Mouse (Mus musculus) midbrain, embryonic 15.5 days (tissue): ENCODE measurements at regions not wholly inside any gene's neighbourhood (a gene's known extent, or its start where the extent isn't known, plus 50 kb on each side); places are given as distances from the start of the nearest gene placed in this dataset.

Experiments
- ATAC-seq: fragments of 200-750 bp; cut with Nextera tagmentation; replicated peaks from 2 replicates; pipeline ENCODE4 v1.8.0; 2017; ENCODE audit warnings: moderate TSS enrichment
- H3K27ac ChIP-seq: fragments of 300-500 bp; sonication (generic); 2 replicates; pipeline ENCODE4 v1.5.1; 2015; ENCODE audit warnings: mild to moderate bottlenecking, inconsistent platforms
- H3K27me3 ChIP-seq: fragments of 300-500 bp; sonication (generic); replicated peaks from 2 replicates; pipeline ENCODE4 v1.6.1; 2015; ENCODE audit warnings: inconsistent platforms
- H3K36me3 ChIP-seq: fragments of 300-500 bp; sonication (generic); replicated peaks from 2 replicates; pipeline ENCODE4 v1.6.1; 2015; ENCODE audit warnings: inconsistent platforms
- H3K4me1 ChIP-seq: fragments of 300-500 bp; sonication (generic); 2 replicates; pipeline ENCODE4 v1.6.1; 2015; ENCODE audit warnings: inconsistent platforms
- H3K4me2 ChIP-seq: fragments of 300-500 bp; sonication (generic); 2 replicates; pipeline ENCODE4 v1.6.1; 2015; ENCODE audit warnings: inconsistent platforms, mild to moderate bottlenecking, moderate library complexity
- H3K4me3 ChIP-seq: fragments of 300-500 bp; sonication (generic); 2 replicates; pipeline ENCODE4 v1.5.1; 2015; ENCODE audit warnings: mild to moderate bottlenecking, inconsistent platforms
- H3K9ac ChIP-seq: fragments of 300-500 bp; sonication (generic); 2 replicates; pipeline ENCODE4 v1.6.1; 2015; ENCODE audit warnings: mild to moderate bottlenecking, inconsistent platforms
- H3K9me3 ChIP-seq: fragments of 300-500 bp; sonication (generic); 2 replicates; pipeline ENCODE4 v1.6.1; 2016; ENCODE audit warnings: inconsistent platforms
- WGBS: fragments of 180-500 bp; shearing (Covaris S2); methylation state at CpG from one replicate; pipeline ENCODE4 v1.1.7; 2015; ENCODE audit warnings: mixed read lengths; 5-methylcytosine and 5-hydroxymethylcytosine counted together

DNA sequence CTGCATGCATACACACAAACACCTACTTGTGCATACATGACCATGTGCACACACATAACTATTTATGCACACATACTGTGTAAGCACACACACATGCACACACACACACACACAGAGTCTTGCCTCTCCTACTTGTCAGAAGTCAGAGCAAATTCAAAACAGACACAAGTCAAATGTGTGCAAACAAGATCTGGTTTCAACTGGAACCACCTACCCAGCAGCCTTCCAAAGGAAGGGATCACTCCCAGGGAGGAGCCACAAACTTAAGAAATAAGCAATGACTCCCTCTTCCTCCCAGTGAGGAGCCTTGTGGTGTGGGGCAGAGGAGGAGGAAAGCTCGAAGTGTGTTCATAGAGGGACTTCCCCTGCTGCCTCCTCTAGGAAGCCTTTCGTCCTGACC is 153.8 kb downstream of the Bmp7 start:
- Histone ChIP-seq H3K36me3 (no peaks in the 10 kb centered on the region), H3K4me2 (no peak overlapping the region), H3K9ac (no peak overlapping the region), H3K27ac (no peak overlapping the region), H3K4me1 (peaks cover 14% of the 10 kb centered on the region), H3K4me3 (no peak overlapping the region), H3K9me3 (no peaks in the 10 kb centered on the region), H3K27me3 (peaks cover 44% of the 10 kb centered on the region)
- 56% methylated on average over 2 of the region's 2 CpGs for WGBS
- ATAC-seq = no peak

- H3K4me3 ChIP-seq = peak overlapping the region; percentile 18
- 36% methylated on average over 30 of the region's 30 CpGs for WGBS
- H3K9ac ChIP-seq = no peak overlapping the region
Measured at GRCm38 (mm10) chr2:172787203-172787944, 152.7 kb downstream of the Bmp7 start.

GRCm38 (mm10) chr2:172789260-172789659 is 150.9 kb downstream of the Bmp7 start:
- ATAC-seq = no peak
- Histone ChIP-seq H3K9me3 (no peaks in the 10 kb centered on the region), H3K27ac (no peak overlapping the region), H3K4me1 (peaks cover 24% of the 10 kb centered on the region), H3K27me3 (peaks cover 44% of the 10 kb centered on the region), H3K36me3 (no peaks in the 10 kb centered on the region), H3K4me2 (0 out of 2 replicates have a peak overlapping the region, but pooled peaks have one; percentile 2), H3K4me3 (no peak overlapping the region), H3K9ac (no peak overlapping the region)
- WGBS = 19% methylated on average over 10 of the region's 10 CpGs

More at GRCm38 (mm10) chr2:172787203-172787944, 152.7 kb downstream of the Bmp7 start:
- H3K36me3 ChIP-seq = no peaks in the 10 kb centered on the region
- peak overlapping the region; percentile 42 for H3K4me2 ChIP-seq
- peaks cover 44% of the 10 kb centered on the region for H3K27me3 ChIP-seq
- H3K4me1 ChIP-seq = peaks cover 17% of the 10 kb centered on the region
- ATAC-seq = no peak
- no peak overlapping the region for H3K27ac ChIP-seq
- H3K9me3 ChIP-seq = no peaks in the 10 kb centered on the region

GRCm38 (mm10) chr2:172792555-172792954 is 147.6 kb downstream of the Bmp7 start:
- Histone ChIP-seq H3K27ac (no peak overlapping the region), H3K27me3 (peaks cover 34% of the 10 kb centered on the region), H3K36me3 (no peaks in the 10 kb centered on the region), H3K9ac (no peak overlapping the region), H3K9me3 (no peaks in the 10 kb centered on the region), H3K4me3 (no peak overlapping the region), H3K4me1 (peaks cover 20% of the 10 kb centered on the region), H3K4me2 (no peak overlapping the region)
- 48% methylated on average over 10 of the region's 10 CpGs for WGBS
- peak; percentile 50; the same call in 1 of the 2 replicates for ATAC-seq

GRCm38 (mm10) chr2:172793991-172794390 is 146.1 kb downstream of the Bmp7 start:
- ATAC-seq = no peak
- Histone ChIP-seq H3K4me2 (no peak overlapping the region), H3K4me3 (no peak overlapping the region), H3K4me1 (peaks cover 15% of the 10 kb centered on the region), H3K36me3 (no peaks in the 10 kb centered on the region), H3K27ac (no peak overlapping the region), H3K27me3 (peaks cover 27% of the 10 kb centered on the region), H3K9ac (no peak overlapping the region), H3K9me3 (no peaks in the 10 kb centered on the region)
- 82% methylated on average over 8 of the region's 8 CpGs for WGBS

GRCm38 (mm10) chr2:172794771-172795170 is 145.3 kb downstream of the Bmp7 start:
- Histone ChIP-seq H3K27ac (no peak overlapping the region), H3K4me2 (no peak overlapping the region), H3K36me3 (no peaks in the 10 kb centered on the region), H3K4me1 (peaks cover 14% of the 10 kb centered on the region), H3K9ac (no peak overlapping the region), H3K27me3 (peaks cover 26% of the 10 kb centered on the region), H3K4me3 (no peak overlapping the region), H3K9me3 (no peaks in the 10 kb centered on the region)
- ATAC-seq = no peak
- WGBS = 86% methylated on average over 10 of the region's 10 CpGs

DNA sequence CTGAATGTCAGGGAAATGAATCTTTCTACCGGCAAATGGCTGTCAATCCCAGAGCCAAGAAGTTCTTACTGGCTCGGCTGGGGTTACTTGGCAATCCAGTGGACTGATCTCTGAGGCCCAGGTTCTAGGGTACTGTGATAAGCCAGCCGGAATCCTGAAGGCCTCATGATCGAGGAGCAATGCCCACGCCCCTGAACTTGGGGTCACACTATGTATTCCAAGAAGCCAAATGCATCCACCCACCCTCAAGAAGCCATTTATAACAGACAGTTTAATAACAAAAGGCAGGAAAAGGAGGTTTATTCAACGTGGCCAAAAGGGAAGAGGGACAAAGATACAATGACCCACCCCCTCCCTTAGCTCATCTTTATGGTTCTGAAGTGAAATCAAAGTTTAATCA is 144.0 kb downstream of the Bmp7 start:
- no peak overlapping the region for H3K27ac ChIP-seq
- ATAC-seq = no peak
- no peak overlapping the region for H3K4me2 ChIP-seq
- H3K9me3 ChIP-seq = no peaks in the 10 kb centered on the region
- no peak overlapping the region for H3K9ac ChIP-seq
- no peaks in the 10 kb centered on the region for H3K36me3 ChIP-seq
- H3K4me3 ChIP-seq = no peak overlapping the region
- H3K4me1 ChIP-seq = peaks cover 21% of the 10 kb centered on the region
- WGBS = 76% methylated on average over 6 of the region's 6 CpGs
- peaks cover 30% of the 10 kb centered on the region for H3K27me3 ChIP-seq

DNA sequence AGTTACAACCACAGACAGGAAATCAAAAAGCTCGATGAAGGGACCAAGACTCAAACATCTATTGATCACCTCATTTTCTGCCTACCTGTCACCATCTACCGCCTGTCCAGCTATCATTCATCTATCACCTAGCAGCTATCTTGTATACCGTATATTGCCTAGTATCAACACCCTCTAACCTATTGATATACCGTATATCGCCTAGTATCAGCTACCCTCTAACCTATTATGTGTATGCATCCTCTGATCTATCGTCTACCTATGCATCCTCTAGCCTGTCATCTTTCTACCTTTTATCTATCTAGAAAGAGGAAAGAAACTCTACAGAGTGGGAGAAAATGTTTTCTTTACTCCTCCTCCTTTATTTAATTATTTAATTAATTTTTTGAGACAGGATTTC is 143.2 kb downstream of the Bmp7 start:
- 27% methylated on average over 6 of the region's 6 CpGs for WGBS
- peaks cover 31% of the 10 kb centered on the region for H3K27me3 ChIP-seq
- H3K4me1 ChIP-seq = peaks cover 21% of the 10 kb centered on the region
- no peak overlapping the region for H3K4me2 ChIP-seq
- H3K27ac ChIP-seq = no peak overlapping the region
- no peaks in the 10 kb centered on the region for H3K9me3 ChIP-seq
- H3K9ac ChIP-seq = no peak overlapping the region
- no peaks in the 10 kb centered on the region for H3K36me3 ChIP-seq
- no peak for ATAC-seq
- no peak overlapping the region for H3K4me3 ChIP-seq

GRCm38 (mm10) chr2:172799951-172800350 is 140.2 kb downstream of the Bmp7 start:
- H3K4me2 ChIP-seq = no peak overlapping the region
- H3K4me3 ChIP-seq = no peak overlapping the region
- no peak for ATAC-seq
- H3K27me3 ChIP-seq = peaks cover 30% of the 10 kb centered on the region
- no peak overlapping the region for H3K27ac ChIP-seq
- H3K36me3 ChIP-seq = no peaks in the 10 kb centered on the region
- no peaks in the 10 kb centered on the region for H3K9me3 ChIP-seq
- no peak overlapping the region for H3K9ac ChIP-seq
- H3K4me1 ChIP-seq = peaks cover 11% of the 10 kb centered on the region
- WGBS = 9% methylated on average over 10 of the region's 10 CpGs

- no peaks in the 10 kb centered on the region for H3K9me3 ChIP-seq
- no peak for ATAC-seq
- H3K4me3 ChIP-seq = no peak overlapping the region
- H3K4me2 ChIP-seq = no peak overlapping the region
- H3K4me1 ChIP-seq = peaks cover 11% of the 10 kb centered on the region
- WGBS = 73% methylated on average over 9 of the region's 9 CpGs
- peaks cover 26% of the 10 kb centered on the region for H3K27me3 ChIP-seq
- no peaks in the 10 kb centered on the region for H3K36me3 ChIP-seq
- no peak overlapping the region for H3K27ac ChIP-seq
- no peak overlapping the region for H3K9ac ChIP-seq
Measured at GRCm38 (mm10) chr2:172800801-172801200, 139.3 kb downstream of the Bmp7 start.

GRCm38 (mm10) chr2:172801804-172802203 is 138.3 kb downstream of the Bmp7 start:
- H3K4me3 ChIP-seq = no peak overlapping the region
- no peaks in the 10 kb centered on the region for H3K36me3 ChIP-seq
- peaks cover 11% of the 10 kb centered on the region for H3K4me1 ChIP-seq
- H3K4me2 ChIP-seq = no peak overlapping the region
- 37% methylated on average over 3 of the region's 4 CpGs for WGBS
- no peaks in the 10 kb centered on the region for H3K9me3 ChIP-seq
- ATAC-seq = no peak
- peaks cover 20% of the 10 kb centered on the region; the same call in 1 of the 2 replicates for H3K27me3 ChIP-seq
- H3K9ac ChIP-seq = no peak overlapping the region
- no peak overlapping the region for H3K27ac ChIP-seq

- no peaks in the 10 kb centered on the region for H3K36me3 ChIP-seq
- H3K4me1 ChIP-seq = no peaks in the 10 kb centered on the region
Measured at GRCm38 (mm10) chr2:172807446-172807845, 132.7 kb downstream of the Bmp7 start.

DNA sequence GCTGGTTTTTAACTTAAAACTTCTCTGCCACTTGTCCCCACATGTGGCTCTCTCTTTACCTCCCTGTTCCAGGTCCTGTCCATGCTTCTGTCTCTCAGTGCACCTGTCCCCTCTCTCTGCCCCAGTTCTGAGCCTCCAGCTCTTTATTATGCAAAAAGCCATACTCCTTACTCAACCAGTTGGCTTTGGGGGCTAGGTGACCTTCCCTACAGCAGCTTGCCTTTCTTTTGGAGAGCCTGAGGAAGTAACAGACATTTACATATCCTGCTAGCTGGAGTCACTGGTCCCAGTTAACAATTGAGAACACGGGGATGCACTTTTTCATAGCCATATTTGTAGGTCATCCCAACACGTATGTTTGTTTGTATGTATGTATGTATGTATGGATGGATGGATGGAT is 130.8 kb downstream of the Bmp7 start:
- 85% methylated on average over 2 of the region's 2 CpGs for WGBS
- Histone ChIP-seq H3K36me3 (no peaks in the 10 kb centered on the region), H3K27ac (no peak overlapping the region), H3K9me3 (no peaks in the 10 kb centered on the region), H3K4me2 (no peak overlapping the region), H3K9ac (no peak overlapping the region), H3K27me3 (no peaks in the 10 kb centered on the region), H3K4me3 (no peak overlapping the region), H3K4me1 (no peaks in the 10 kb centered on the region)
- no peak for ATAC-seq

More at GRCm38 (mm10) chr2:172807446-172807845, 132.7 kb downstream of the Bmp7 start:
- no peak overlapping the region for H3K4me3 ChIP-seq
- H3K27ac ChIP-seq = no peak overlapping the region
- H3K4me2 ChIP-seq = no peak overlapping the region
- H3K27me3 ChIP-seq = 0 out of 2 replicates have a peak, but pooled peaks cover 2% of the 10 kb centered on the region
- 69% methylated on average over 4 of the region's 4 CpGs for WGBS
- H3K9ac ChIP-seq = no peak overlapping the region
- no peaks in the 10 kb centered on the region for H3K9me3 ChIP-seq
- no peak for ATAC-seq
